ENCODE assay signal across 18 mouse cellular contexts in genomic region chr13:54675895-54676590, GRCm38 (mm10). TPM values are rescaled to one million over a fixed set of nuclear protein-coding genes. Genes with fewer than 3 reads are reported as not detected.
A peak's percentile ranks its signal among the peaks of the same experiment; 100 is the strongest.
DNase-seq lines count a peak whose midpoint lies in the region; ATAC-seq and TF ChIP-seq lines count a peak whose summit lies in the region.
"Had no signal": no experiment of that assay in that cellular context is flagged by ENCODE, and none has a peak within 500 bp of the region (broad histone marks: within the 10 kb centered on the region; RNA-seq: fewer than 3 reads in every experiment).

No protein-coding gene starts in this region.

- H3K27me3 ChIP-seq in kidney, embryonic 15.5 days, result no peaks in the 10 kb centered on the region
- no peaks in the 10 kb centered on the region for H3K27me3 ChIP-seq in intestine, embryonic 14.5 days (replicated peaks; ENCODE audit: control insufficient read depth, insufficient read depth, low read length)
- no peaks in the 10 kb centered on the region for H3K27me3 ChIP-seq in stomach, postnatal 0 days (ENCODE audit: control insufficient read depth, insufficient read depth, low read length)
- H3K27me3 ChIP-seq: forebrain, embryonic 15.5 days had no signal

- H3K4me1 ChIP-seq in kidney, embryonic 15.5 days, result 0 out of 2 replicates have a peak, but pooled peaks cover 2% of the 10 kb centered on the region
- H3K4me1 ChIP-seq in intestine, embryonic 14.5 days (replicated peaks; ENCODE audit: control insufficient read depth, insufficient read depth, low read length), result no peaks in the 10 kb centered on the region
- H3K4me1 ChIP-seq in stomach, postnatal 0 days (replicated peaks; ENCODE audit: control insufficient read depth, insufficient read depth), result no peaks in the 10 kb centered on the region
- H3K4me1 ChIP-seq: forebrain, embryonic 15.5 days; hindbrain, embryonic 10.5 days had no signal

- H3K9me3 ChIP-seq in kidney, embryonic 15.5 days (replicated peaks), result no peaks in the 10 kb centered on the region
- no peaks in the 10 kb centered on the region for H3K9me3 ChIP-seq in intestine, embryonic 14.5 days (ENCODE audit: control insufficient read depth, low read length)
- no peaks in the 10 kb centered on the region for H3K9me3 ChIP-seq in stomach, postnatal 0 days (ENCODE audit: control insufficient read depth, low read length)
- H3K9me3 ChIP-seq: forebrain, embryonic 15.5 days; hindbrain, embryonic 10.5 days had no signal

- peak; percentile 91 for TF ChIP-seq EP300 in stomach, postnatal 0 days (optimal IDR thresholded peaks at IDR 0.05)

- WGBS in kidney, embryonic 15.5 days, result 52% methylated on average over 11 of the region's 11 CpGs
- WGBS in intestine, embryonic 14.5 days, result 46% methylated on average over 11 of the region's 11 CpGs
- WGBS in stomach, postnatal 0 days, result 40% methylated on average over 11 of the region's 11 CpGs

- DNase-seq in kidney, postnatal 14 days, result no peak
- DNase-seq in urinary bladder, adult 18-20 months (ENCODE audit: low spot score in 2 of 2), result peak; percentile 30 to 62
- DNase-seq in urinary bladder, postnatal 10 days (ENCODE audit: low spot score), result no peak
- DNase-seq in intestine, embryonic 14.5 days (ENCODE audit: low spot score), result peak; percentile 67
- peak; percentile 29 for DNase-seq in stomach, postnatal 0 days (ENCODE audit: low spot score)
- DNase-seq in adrenal gland, postnatal 25 days, result no peak
- no peak for DNase-seq in MN1 (ENCODE audit: low spot score)
- DNase-seq: B cell, adult 2 months; cerebellum, adult 8-10 months; kidney, postnatal 10 days; right cerebral cortex, postnatal 4 days had no signal

- H3K27ac ChIP-seq in kidney, embryonic 15.5 days, result peak overlapping the region; percentile 73
- peak overlapping the region; percentile 51 for H3K27ac ChIP-seq in intestine, embryonic 14.5 days (ENCODE audit: low read depth)
- H3K27ac ChIP-seq in stomach, postnatal 0 days (replicated peaks), result 0 out of 2 replicates have a peak overlapping the region, but pooled peaks have one; percentile 45
- H3K27ac ChIP-seq: forebrain, embryonic 15.5 days; hindbrain, embryonic 10.5 days had no signal

- H3K4me3 ChIP-seq in kidney, embryonic 15.5 days (replicated peaks), result no peak overlapping the region
- H3K4me3 ChIP-seq in intestine, embryonic 14.5 days (ENCODE audit: low read depth, low read length), result no peak overlapping the region
- H3K4me3 ChIP-seq in stomach, postnatal 0 days (ENCODE audit: low read depth, low read length), result no peak overlapping the region
- H3K4me3 ChIP-seq: forebrain, embryonic 15.5 days; hindbrain, embryonic 10.5 days had no signal

- TF ChIP-seq CTCF in stomach, postnatal 0 days (IDR thresholded peaks at IDR 0.05; ENCODE audit: low read depth), result no peak

- H3K4me2 ChIP-seq in kidney, embryonic 15.5 days, result no peak overlapping the region
- 0 out of 2 replicates have a peak overlapping the region, but pooled peaks have one; percentile 20 for H3K4me2 ChIP-seq in intestine, embryonic 14.5 days (ENCODE audit: low read length)
- H3K4me2 ChIP-seq in stomach, postnatal 0 days (replicated peaks; ENCODE audit: low read depth), result no peak overlapping the region
- H3K4me2 ChIP-seq: forebrain, embryonic 15.5 days; heart, embryonic 11.5 days had no signal

- H3K36me3 ChIP-seq in kidney, embryonic 15.5 days, result peaks cover 26% of the 10 kb centered on the region
- H3K36me3 ChIP-seq in intestine, embryonic 14.5 days (ENCODE audit: control insufficient read depth, insufficient read depth, low read length), result peaks cover 26% of the 10 kb centered on the region
- peaks cover 16% of the 10 kb centered on the region; the same call in 1 of the 2 replicates for H3K36me3 ChIP-seq in stomach, postnatal 0 days (ENCODE audit: control insufficient read depth, insufficient read depth, low read length)

- no peak overlapping the region for H3K9ac ChIP-seq in kidney, embryonic 15.5 days
- no peak overlapping the region for H3K9ac ChIP-seq in intestine, embryonic 14.5 days (ENCODE audit: low read length)
- no peak overlapping the region for H3K9ac ChIP-seq in stomach, postnatal 0 days (ENCODE audit: low read length)
- H3K9ac ChIP-seq: forebrain, embryonic 15.5 days had no signal

- peak; percentile 54; the same call in 1 of the 2 replicates for ATAC-seq in kidney, embryonic 15.5 days (replicated peaks; ENCODE audit: low FRiP score)
- ATAC-seq in intestine, embryonic 14.5 days (replicated peaks; ENCODE audit: low FRiP score, low TSS enrichment, low read depth), result peak; percentile 73
- ATAC-seq in stomach, postnatal 0 days (ENCODE audit: low FRiP score, low TSS enrichment), result peak; percentile 56
- ATAC-seq: forebrain, embryonic 15.5 days had no signal

RNA-seq across cellular contexts. Expression of gene Rnf44, which starts 17.7 kb away (rescaled TPM):
- 78.5 and 83.8 TPM in 2 replicates for polyA plus RNA-seq in kidney, embryonic 15.5 days (2015; fragmentation: Nextera tagmentation; extraction: Ambion mirVana)
- 91.7 and 102 TPM in 2 replicates for polyA plus RNA-seq in intestine, embryonic 14.5 days (2014; fragmentation: Nextera tagmentation; extraction: Ambion mirVana)
- polyA plus RNA-seq in stomach, postnatal 0 days (2015; fragmentation: Nextera tagmentation; extraction: Ambion mirVana), result 44.6 and 49.6 TPM in 2 replicates
- total RNA-seq in adrenal gland, postnatal 25 days (2021), result 109 and 134 TPM in 2 replicates

RNA-seq across cellular contexts. Expression of gene Cdhr2, which starts 25.2 kb away (rescaled TPM):
- 5.4 TPM in 2 replicates for polyA plus RNA-seq in kidney, embryonic 15.5 days (2015; fragmentation: Nextera tagmentation; extraction: Ambion mirVana)
- polyA plus RNA-seq in intestine, embryonic 14.5 days (2014; fragmentation: Nextera tagmentation; extraction: Ambion mirVana), result 8.9 and 11.8 TPM in 2 replicates
- 1.8 and 3.1 TPM in 2 replicates for polyA plus RNA-seq in stomach, postnatal 0 days (2015; fragmentation: Nextera tagmentation; extraction: Ambion mirVana)
- not detected in 2 replicates for total RNA-seq in adrenal gland, postnatal 25 days (2021)
- total RNA-seq: gastrocnemius, adult 8-10 months; megakaryocyte-erythroid progenitor cell, adult 5-6 weeks; MEL had no signal

RNA-seq across cellular contexts. Expression of gene Faf2, which starts 54.5 kb away (rescaled TPM):
- polyA plus RNA-seq in kidney, embryonic 15.5 days (2015; fragmentation: Nextera tagmentation; extraction: Ambion mirVana), result 77.2 and 77.4 TPM in 2 replicates
- 95.3 and 103 TPM in 2 replicates for polyA plus RNA-seq in intestine, embryonic 14.5 days (2014; fragmentation: Nextera tagmentation; extraction: Ambion mirVana)
- polyA plus RNA-seq in stomach, postnatal 0 days (2015; fragmentation: Nextera tagmentation; extraction: Ambion mirVana), result 46.4 and 50.6 TPM in 2 replicates
- 67.6 and 84.9 TPM in 2 replicates for total RNA-seq in adrenal gland, postnatal 25 days (2021)

Comparison
In these comparisons a context has a peak if more than half of its experiments do, and no peak if none do; other contexts are left out.
1. DNase-seq: peak in urinary bladder, adult 18-20 months (2 of 2), intestine, embryonic 14.5 days (single experiment) and stomach, postnatal 0 days (single experiment); none in kidney, postnatal 14 days (single experiment), urinary bladder, postnatal 10 days (single experiment), adrenal gland, postnatal 25 days (single experiment) and MN1 (single experiment).
2. Peak in every context shown above with its lines, with median percentiles within 50 percentile points of each other: ATAC-seq and H3K27ac ChIP-seq.